Mouse (Mus musculus) bone marrow macrophage, adult 2 months (primary cell): Measurements from ENCODE around the gene Cln5. TPM values are rescaled to one million over a fixed set of nuclear protein-coding genes. Genes with fewer than 3 reads are reported as not detected.

Source experiments
- H3K27ac ChIP-seq: 2 replicates; pipeline ENCODE4 v1.5.1; 2012; ENCODE audit warnings: low read depth, low read length; ENCODE audit not compliant: insufficient read depth
- H3K4me1 ChIP-seq: 2 replicates; pipeline ENCODE4 v1.6.1; 2012; ENCODE audit warnings: low read length; ENCODE audit not compliant: control insufficient read depth, insufficient read depth
- H3K4me3 ChIP-seq: 2 replicates; pipeline ENCODE4 v1.5.1; 2012; ENCODE audit warnings: mild to moderate bottlenecking, low read length, moderate library complexity; ENCODE audit not compliant: insufficient read depth
- CTCF ChIP-seq: IDR thresholded peaks from 2 replicates; pipeline ENCODE4 v1.5.1; 2012; ENCODE audit warnings: low read depth, mild to moderate bottlenecking, low read length, moderate library complexity
- POLR2A ChIP-seq: IDR thresholded peaks from 2 replicates; pipeline ENCODE4 v1.6.1; 2012; ENCODE audit warnings: mild to moderate bottlenecking, low read depth, low read length, borderline replicate concordance
- polyA plus RNA-seq: library from polyadenylated mRNA; stranded (reverse); fragments of >200 nt; gene quantifications from 2 replicates; pipeline ENCODE4 v1.2.4, GENCODE M21; 2012; ENCODE audit not compliant: missing spikeins, insufficient read depth, insufficient read length

Cln5 gene
- polyA plus RNA-seq, 1 experiment = 58.2 TPM

DNA sequence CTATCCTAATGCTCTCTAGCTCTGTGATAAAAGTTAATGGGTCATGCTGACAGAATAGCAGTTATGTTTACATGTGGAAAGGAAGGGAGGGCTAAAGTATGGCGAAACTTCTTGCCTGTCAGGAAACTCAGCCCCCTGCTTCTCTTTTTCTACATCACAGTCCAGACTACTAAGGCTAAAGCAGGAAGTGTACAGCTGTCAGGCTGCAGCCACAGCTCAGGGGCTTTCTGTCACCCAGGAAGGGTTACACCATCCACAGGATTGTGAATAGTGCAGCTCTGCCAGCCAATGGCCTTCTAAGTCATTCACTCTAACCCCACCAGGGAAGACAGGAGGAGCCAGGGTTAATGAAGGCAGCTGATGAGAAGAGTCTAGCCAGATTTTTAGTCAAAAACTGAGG lies 11.0 kb upstream of the Cln5 start:
- H3K4me3 ChIP-seq = no peak overlapping the region
- TF ChIP-seq CTCF = no peak
- no peak for TF ChIP-seq POLR2A
- peak overlapping the region; percentile 78 for H3K27ac ChIP-seq

DNA sequence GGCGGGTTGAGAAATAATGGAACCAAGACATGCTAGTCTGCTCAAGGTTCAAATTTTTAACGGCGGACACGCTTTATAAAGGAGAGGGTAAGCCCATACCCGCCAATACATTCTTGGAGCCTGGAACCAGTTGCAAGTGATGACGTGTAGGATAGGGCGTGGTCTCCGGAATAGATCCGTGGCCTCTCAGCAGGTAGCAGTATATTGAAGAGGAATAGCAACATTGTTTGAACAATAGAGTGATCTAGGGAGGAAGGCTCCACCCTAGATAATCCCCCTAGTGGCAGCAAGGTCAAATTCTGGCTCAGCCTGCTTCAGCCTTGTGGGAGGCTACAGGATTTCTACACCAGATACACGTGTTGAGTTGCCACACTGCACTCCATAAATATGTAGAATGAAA lies 10.5 kb upstream of the Cln5 start:
- 0 out of 2 replicates have a peak, but pooled peaks have one; percentile 16 for TF ChIP-seq CTCF
- no peak for TF ChIP-seq POLR2A
- Histone ChIP-seq H3K4me3 (no peak overlapping the region), H3K27ac (peak overlapping the region; percentile 78)

More for the DNA sequence above, 11.0 kb upstream of the Cln5 start:
- H3K4me1 ChIP-seq = peaks cover 20% of the 10 kb centered on the region

DNA sequence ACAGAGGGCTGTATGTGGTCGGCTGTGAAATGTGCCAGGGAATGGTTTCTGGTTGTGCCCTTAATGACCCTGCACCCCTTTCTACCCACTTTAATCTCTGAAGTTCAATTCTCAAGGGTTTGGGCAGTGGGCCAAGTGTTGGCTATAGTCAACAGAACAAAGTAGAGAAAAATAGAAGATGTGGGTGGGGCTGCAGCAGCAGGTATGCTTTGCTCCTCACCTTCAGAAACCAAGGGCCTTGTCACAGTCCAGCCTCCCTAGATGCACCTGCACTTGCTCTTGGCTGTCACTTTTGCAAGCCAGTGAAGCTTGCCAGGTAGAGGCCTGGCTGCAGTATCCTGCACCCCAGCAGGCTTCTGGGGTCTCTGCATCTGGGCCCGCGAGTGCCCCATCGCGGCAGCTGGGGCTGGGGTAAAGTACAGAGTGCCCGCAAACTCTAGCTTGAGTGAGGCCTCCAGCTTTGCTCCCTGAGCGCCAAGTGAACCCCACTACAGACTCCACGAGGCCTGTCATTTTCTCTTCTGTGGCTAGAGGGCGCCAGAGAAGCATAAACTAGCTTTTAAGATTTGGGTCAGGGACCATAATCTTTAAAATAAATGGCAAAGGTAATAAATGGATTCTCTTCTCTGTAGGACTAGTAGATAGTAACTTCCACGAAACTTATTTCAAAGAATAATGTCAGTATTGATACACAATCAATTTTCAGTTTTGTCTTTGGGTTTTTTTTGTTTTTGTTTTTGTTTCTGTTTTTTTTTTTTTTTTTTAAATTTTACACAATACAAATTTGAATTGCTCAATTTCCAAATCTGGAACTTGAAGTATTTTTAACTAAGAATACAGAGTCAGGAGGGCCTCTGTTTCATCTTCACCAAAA lies 4.5 kb upstream of the Cln5 start:
- Histone ChIP-seq H3K4me1 (peaks cover 12% of the 10 kb centered on the region), H3K4me3 (no peak overlapping the region), H3K27ac (no peak overlapping the region)
- no peak for TF ChIP-seq POLR2A
- TF ChIP-seq CTCF = peak; percentile 60

More for the DNA sequence above, 10.5 kb upstream of the Cln5 start:
- H3K4me1 ChIP-seq = peaks cover 20% of the 10 kb centered on the region

DNA sequence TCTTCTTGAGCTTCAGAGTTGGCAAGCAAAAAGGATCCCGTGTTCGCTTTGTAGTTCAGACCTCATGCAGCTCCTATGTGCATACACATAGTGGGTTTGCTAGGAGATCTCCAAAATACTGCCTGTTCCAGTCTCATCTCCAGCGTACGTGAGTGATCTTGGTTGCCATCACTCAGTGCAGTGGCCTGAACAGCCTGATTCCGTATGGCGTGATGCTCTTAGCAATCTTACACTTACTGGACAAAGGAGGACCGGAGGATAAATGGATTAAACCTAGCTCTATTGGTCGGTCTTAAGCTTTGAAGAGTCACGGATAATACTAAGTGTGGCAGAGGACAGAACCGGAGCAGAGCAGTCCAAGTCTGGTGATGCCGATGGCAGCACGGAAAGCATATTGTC lies 552 bp upstream of the Cln5 start:
- no peak for TF ChIP-seq POLR2A
- peaks cover 18% of the 10 kb centered on the region for H3K4me1 ChIP-seq
- peak overlapping the region; percentile 62 for H3K4me3 ChIP-seq
- peak overlapping the region; percentile 97 for H3K27ac ChIP-seq

DNA sequence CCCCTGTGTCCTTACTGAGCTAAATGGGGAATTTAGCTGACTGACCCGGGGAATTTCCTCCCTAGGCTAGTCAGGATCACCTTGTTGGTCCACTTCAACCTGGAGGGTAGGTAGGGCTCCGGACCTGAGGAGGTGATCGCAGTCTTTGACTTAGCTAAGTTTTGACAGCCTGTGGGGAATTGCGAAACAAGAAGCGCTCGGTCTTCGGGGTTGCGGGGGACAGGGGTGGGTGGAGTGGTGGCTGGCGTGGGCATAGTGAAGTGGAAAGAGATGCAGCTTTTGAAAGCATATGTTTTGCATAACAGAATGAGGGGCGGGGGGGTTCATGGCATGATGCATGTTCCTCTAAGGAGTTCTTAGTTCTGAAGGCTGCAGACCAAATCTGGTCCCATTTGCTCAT lies 774 bp downstream of the Cln5 start:
- Histone ChIP-seq H3K4me1 (peaks cover 14% of the 10 kb centered on the region), H3K4me3 (peak overlapping the region; percentile 79), H3K27ac (peak overlapping the region; percentile 86)
- TF ChIP-seq CTCF = no peak
- TF ChIP-seq POLR2A = no peak

DNA sequence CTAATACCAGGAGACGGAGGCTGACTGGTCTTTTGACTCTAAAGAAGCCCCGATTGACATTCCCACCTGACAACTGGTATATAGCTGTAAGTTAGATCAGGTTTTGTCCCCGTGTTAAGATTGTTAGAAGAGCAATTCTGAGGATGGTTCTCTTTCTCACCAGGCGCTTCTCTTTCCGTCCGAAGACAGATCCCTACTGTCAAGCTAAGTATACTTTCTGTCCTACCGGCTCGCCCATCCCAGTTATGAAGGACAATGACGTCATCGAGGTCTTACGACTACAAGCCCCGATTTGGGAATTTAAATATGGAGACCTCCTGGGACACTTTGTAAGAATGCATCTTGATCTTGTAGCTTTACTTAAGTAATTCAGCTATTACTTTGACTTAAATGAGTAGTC lies 1.5 kb downstream of the Cln5 start:
- H3K4me1 ChIP-seq = peaks cover 14% of the 10 kb centered on the region
- no peak for TF ChIP-seq POLR2A
- TF ChIP-seq CTCF = no peak
- H3K27ac ChIP-seq = no peak overlapping the region
- H3K4me3 ChIP-seq = no peak overlapping the region

DNA sequence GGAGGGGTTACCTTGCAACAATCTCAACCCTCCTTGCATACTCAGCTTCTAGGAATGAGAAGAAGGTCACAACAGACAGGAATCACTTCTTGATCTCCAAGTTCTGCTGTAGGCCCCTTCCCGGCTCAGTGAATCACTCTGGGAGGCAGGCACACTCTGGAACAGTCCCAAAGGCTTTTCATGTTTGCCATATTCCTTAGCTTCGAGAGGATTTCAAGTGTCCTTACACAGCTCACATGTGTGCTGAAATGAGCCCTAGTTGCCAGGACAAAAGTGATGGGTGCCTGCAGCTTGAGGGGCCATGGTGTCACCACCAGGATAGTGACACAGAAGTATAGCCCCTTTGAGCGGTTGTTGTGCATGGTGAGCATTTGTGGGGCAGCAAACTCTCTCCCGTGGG lies 2.7 kb downstream of the Cln5 start:
- TF ChIP-seq POLR2A (no peak), CTCF (no peak)
- Histone ChIP-seq H3K27ac (no peak overlapping the region), H3K4me1 (peaks cover 14% of the 10 kb centered on the region), H3K4me3 (no peak overlapping the region)

DNA sequence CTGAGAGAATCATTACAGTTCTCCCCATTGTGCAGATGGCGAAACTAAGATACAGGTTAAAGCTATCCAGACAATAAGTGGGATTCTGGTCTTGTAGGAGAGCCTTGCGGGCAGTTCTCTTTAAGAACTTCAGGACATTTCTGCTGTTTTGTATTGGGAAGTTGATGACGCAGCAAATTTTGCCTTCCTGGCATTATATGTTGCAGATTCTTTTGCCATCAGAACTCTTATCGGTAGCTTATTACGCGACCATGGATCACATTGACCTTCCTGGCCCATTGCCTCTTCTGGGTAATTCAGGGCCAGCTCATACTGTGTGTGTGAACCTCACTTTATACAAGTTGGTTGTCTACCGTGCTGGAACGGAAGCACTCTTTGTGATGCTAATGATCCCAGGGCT lies 3.8 kb downstream of the Cln5 start:
- Histone ChIP-seq H3K4me1 (peaks cover 14% of the 10 kb centered on the region), H3K4me3 (no peak overlapping the region), H3K27ac (no peak overlapping the region)
- no peak for TF ChIP-seq POLR2A
- TF ChIP-seq CTCF = no peak

DNA sequence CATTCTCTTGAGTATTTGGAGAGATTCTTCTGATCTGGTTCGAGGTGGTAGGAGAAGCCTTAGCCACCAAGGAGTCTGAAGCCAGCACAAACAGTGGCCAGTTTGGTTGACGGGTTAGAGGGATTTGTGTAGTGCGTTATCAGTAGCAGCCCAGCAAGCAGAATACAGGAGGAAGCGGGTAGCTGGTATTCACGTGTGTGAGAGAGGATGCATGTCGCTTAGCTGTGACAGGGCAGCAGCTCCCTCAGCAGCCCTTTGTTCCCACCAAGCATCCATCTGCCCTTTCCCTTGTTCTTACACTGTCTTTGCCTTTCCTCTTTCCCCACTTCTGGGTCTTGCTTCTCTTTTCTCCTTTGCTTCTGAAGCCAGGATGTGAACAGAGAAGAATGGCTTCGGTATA lies 5.2 kb downstream of the Cln5 start:
- no peak overlapping the region for H3K27ac ChIP-seq
- no peak for TF ChIP-seq POLR2A
- H3K4me1 ChIP-seq = peaks cover 7% of the 10 kb centered on the region; the same call in 1 of the 2 replicates
- H3K4me3 ChIP-seq = no peak overlapping the region

DNA sequence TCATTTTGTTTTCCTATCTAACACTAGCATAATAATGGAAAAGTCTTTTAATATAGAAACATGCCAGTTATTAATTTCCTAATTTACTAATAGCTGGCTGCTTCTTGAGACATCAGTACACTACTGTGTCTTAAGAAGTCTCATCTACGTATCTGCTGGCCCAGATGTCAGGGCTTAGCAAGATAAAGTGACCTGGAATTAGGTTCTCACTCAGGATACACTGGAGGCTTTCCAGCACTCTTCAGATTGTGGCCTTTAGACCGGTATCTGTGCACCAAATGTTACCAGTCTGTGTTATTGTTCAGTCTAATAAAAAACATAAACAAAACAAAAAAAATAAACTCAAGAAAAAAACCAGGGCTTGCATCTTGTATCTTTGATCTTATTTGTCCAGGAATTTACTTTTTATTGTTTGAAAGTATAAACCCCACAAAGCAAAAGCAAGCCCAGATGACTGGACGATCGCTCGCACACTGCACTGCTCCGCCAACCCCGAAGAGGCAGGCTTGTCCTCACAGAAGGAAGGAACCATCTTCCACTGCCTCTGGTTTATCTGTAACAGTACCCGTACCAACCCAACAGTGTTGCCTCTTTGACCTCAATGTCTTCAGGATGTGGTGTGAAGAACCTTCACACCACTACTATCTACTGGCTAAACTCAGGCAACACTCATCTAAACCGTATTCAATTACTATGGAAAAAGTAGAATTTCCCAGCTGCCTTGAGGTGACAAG lies 7.4 kb downstream of the Cln5 start:
- no peaks in the 10 kb centered on the region for H3K4me1 ChIP-seq
- TF ChIP-seq CTCF = no peak
- TF ChIP-seq POLR2A = no peak
- no peak overlapping the region for H3K27ac ChIP-seq
- H3K4me3 ChIP-seq = no peak overlapping the region
